Mouse (Mus musculus) cortical plate, adult 2 months (tissue): ENCODE measurements around the gene Slc26a3.
"Not testable (repeated sequence)": the region's sequence is repeated elsewhere in the genome, so short reads cannot be mapped to it uniquely, and the experiment has no call there.

ENCODE experiments used
- CTCF ChIP-seq: fragments of 200-500 bp; IDR thresholded peaks from 2 replicates; pipeline ENCODE4 v1.5.1; 2011; ENCODE audit warnings: mild to moderate bottlenecking, control low read depth, low read length; ENCODE audit not compliant: insufficient read depth; ENCODE audit errors: extremely low read depth
- POLR2A ChIP-seq: fragments of 200-500 bp; IDR thresholded peaks from 2 replicates; pipeline ENCODE4 v1.6.1; 2011; ENCODE audit warnings: mild to moderate bottlenecking, low read length, control low read depth; ENCODE audit not compliant: insufficient read depth; ENCODE audit errors: extremely low read depth

GRCm38 (mm10) chr12:31478182-31478581 is 87.5 kb downstream of the Slc26a3 start:
- not testable (repeated sequence) for TF ChIP-seq POLR2A, CTCF
